Mouse (Mus musculus): ENCODE results near the gene Pou2f1. TPM values are rescaled to one million over a fixed set of nuclear protein-coding genes. Genes with fewer than 3 reads are reported as not detected.
"Not testable (repeated sequence)": the region's sequence is repeated elsewhere in the genome, so short reads cannot be mapped to it uniquely, and the experiment has no call there.

Gene Pou2f1
- total RNA-seq, 2 experiments from 2014 or later, result 14.8 to 22.1 TPM

GRCm38 (mm10) chr1:166007026-166007425 lies 4.5 kb upstream of the Pou2f1 start:
- no peak for ATAC-seq (replicated peaks; ENCODE audit: low FRiP score, poor library complexity, severe bottlenecking)

- peak; percentile 85 for ATAC-seq (replicated peaks; ENCODE audit: low FRiP score, poor library complexity, severe bottlenecking)
Measured at GRCm38 (mm10) chr1:166003181-166004022, 924 bp upstream of the Pou2f1 start.

GRCm38 (mm10) chr1:166001904-166002489 lies 481 bp downstream of the Pou2f1 start:
- no peak; the same call in 1 of the 2 replicates for ATAC-seq (replicated peaks; ENCODE audit: low FRiP score, poor library complexity, severe bottlenecking)

DNA sequence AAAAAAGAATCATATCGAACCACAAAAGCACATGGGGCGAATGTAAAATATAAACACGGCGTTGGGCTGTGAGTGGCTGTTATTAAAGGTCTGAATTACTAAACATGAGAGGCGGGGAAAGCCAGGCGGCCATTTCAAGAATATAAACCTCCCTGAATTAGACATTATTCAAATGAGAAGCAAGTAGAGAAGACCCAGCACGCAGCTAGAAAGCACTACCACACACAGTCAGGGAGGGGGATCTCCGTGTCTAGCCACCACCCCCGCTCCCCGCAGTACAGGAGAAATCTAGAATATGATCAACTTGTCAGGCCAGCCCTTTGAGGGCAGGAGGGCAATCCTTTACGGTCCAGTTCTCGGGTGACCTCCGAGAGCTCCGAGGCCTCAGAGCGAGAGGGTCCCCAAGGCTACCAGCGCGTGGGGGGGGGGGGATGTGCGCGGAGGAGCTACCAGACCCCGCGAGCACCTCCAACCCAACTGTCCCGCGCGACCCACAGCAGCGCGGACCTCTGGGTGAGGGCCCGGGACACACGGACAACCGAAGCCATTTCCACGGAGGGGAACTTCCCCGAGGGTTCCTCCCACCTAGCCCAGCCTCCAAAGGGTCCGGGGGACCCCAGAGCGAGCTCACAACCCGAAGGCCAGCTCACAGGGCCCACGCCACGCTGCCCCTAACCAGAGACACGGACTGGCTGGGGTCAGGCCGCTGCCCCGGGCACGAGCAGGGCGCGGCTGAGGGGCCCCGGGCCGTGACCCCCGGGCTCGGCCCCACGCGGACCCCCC lies 1.2 kb downstream of the Pou2f1 start:
- 0 out of 2 replicates have a peak, but pooled peaks have one; percentile 6 for ATAC-seq (replicated peaks; ENCODE audit: low FRiP score, poor library complexity, severe bottlenecking)

DNA sequence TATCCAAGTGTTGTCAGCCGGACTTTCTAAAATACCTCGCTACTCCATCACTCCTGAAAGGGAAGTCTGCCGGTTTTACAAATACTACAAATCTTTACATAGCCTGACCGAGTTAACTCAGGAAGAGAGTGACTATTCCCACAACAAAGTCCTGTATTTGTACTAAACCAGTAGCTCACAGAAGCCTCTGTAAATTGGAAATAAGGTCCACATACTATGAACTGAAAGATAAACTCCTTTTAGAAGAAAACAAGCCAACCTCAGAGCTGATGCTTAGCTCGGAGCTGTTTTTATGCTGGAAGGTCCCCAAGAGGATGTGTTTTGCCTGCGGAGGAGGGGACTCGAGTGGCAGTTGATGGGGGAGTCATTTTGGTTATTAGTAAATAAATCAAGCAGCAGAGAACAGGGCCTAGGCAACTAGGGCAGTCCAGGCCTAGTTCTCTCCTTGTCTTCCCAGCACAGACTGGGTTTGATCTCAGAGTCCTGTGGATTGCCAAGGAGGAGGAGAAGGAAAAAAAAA lies 1.8 kb downstream of the Pou2f1 start:
- ATAC-seq (replicated peaks; ENCODE audit: low FRiP score, poor library complexity, severe bottlenecking), result no peak

- ATAC-seq (replicated peaks; ENCODE audit: low FRiP score, poor library complexity, severe bottlenecking), result no peak
Measured at GRCm38 (mm10) chr1:165999709-166000108, 2.8 kb downstream of the Pou2f1 start.

GRCm38 (mm10) chr1:165995661-165996055 lies 6.8 kb downstream of the Pou2f1 start:
- ATAC-seq (replicated peaks; ENCODE audit: low FRiP score, poor library complexity, severe bottlenecking), result no peak

DNA sequence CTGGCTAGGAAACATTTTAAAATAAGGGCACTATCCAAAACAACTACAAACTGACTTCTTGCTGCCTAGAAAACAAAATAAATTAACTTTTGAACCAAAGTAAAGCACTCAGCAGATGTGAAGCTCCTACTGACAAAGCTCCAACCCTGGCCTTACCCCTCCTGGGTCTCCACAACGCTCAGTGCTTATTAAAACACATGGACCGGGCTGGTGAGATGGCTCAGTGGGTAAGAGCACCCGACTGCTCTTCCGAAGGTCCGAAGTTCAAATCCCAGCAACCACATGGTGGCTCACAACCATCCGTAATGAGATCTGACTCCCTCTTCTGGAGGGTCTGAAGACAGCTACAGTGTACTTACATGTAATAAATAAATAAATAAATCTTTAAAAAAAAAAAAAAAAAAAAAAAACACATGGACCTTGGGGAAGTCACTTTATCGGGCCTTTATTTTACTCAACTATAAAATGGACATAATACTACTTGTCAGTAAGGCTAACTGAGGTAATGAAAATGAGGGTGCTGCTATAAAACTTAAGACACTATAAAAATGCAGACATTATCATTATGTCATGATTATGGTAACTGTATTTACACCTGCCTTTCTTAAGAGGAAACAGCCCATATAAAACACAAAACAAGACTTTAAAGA lies 7.3 kb downstream of the Pou2f1 start:
- not testable (repeated sequence) for ATAC-seq (replicated peaks; ENCODE audit: low FRiP score, poor library complexity, severe bottlenecking)

GRCm38 (mm10) chr1:165994279-165994678 lies 8.2 kb downstream of the Pou2f1 start:
- ATAC-seq (replicated peaks; ENCODE audit: low FRiP score, poor library complexity, severe bottlenecking), result no peak

DNA sequence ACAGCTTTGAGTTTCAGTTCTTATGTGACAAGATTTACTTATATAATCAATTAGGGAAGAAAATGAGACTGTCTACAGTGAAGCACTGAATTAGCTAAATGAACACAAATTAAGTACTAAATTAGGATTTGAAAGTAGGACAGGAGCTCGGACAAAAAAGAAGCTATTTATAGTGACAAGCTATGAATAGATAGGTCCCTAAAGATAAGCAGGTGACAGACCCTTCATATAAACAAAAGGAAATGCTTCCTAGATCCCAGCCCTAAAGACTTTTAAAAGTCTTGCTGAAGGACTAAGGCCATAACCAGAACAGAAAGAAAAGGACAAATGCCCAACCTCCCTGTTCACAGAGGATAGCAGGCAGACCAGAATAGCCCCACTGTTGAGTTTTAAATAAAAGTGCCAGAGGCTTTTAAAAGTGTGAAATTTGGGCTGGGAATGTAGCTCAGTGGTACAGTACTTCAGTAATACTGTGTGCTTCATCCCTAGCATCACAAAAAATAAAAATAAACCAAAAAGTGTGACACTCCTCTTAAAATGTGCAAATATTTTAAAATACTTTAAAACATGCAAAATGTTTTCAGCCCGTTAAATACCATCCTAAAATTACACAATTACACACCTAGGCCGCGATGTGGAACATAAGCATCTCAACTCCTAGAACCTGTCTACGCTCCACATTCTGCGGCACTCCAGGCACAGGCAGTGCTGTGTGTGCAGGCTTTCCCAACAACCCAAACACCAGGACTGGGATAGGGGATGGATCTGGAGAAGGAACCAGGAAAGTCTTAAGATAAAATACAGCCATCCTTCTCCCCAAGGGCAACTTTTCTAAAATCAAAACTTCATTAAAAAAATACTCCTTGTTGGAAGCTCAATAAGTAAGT lies 9.0 kb downstream of the Pou2f1 start:
- ATAC-seq (replicated peaks; ENCODE audit: low FRiP score, poor library complexity, severe bottlenecking), result no peak

- ATAC-seq (replicated peaks; ENCODE audit: low FRiP score, poor library complexity, severe bottlenecking), result no peak
Measured at GRCm38 (mm10) chr1:165988536-165988935, 13.9 kb downstream of the Pou2f1 start.

DNA sequence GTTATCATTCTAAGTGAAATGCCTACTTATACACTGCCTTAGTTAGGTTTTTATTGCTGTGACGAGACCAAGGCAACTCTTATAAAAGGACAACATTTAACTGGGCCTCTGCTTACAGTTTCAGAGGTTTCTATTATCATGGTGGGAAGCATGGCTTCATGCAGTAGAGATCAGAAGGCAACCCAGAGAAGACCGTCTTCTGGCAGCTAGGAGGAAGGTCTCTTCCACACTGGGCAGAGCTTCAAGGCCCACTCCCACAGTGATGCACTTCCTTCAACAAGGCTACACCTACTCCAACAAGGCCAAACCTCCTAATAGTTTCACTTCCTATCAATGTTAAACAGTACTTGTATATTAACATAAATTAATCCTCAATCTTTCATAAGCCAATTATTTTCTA lies 14.4 kb downstream of the Pou2f1 start:
- no peak for ATAC-seq (replicated peaks; ENCODE audit: low FRiP score, poor library complexity, severe bottlenecking)

GRCm38 (mm10) chr1:165985743-165986360 lies 16.6 kb downstream of the Pou2f1 start:
- no peak for ATAC-seq (replicated peaks; ENCODE audit: low FRiP score, poor library complexity, severe bottlenecking)

DNA sequence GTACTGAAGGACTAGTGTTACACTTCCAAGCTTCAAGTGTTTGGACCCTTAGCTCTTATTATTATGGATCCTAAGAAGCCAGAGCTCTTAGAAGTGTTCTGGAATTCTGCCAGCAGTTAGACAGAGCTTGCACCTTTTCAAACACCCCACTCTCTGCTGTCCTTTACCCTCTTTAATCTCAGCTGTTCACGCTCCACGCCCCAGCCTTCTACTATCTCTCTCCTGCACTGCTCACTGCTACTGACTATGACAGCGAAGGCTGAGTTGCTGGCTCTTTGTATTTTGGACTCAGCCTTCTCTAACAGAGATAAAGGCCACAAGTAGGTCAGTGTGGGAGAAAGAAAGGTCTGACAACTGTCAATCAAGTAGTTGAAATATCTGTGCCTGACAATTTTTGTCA lies 17.3 kb downstream of the Pou2f1 start:
- ATAC-seq (replicated peaks; ENCODE audit: low FRiP score, poor library complexity, severe bottlenecking), result peak; percentile 70

- peak; percentile 30; the same call in 1 of the 2 replicates for ATAC-seq (replicated peaks; ENCODE audit: low FRiP score, poor library complexity, severe bottlenecking)
Measured at GRCm38 (mm10) chr1:165976672-165977448, 25.6 kb downstream of the Pou2f1 start.

DNA sequence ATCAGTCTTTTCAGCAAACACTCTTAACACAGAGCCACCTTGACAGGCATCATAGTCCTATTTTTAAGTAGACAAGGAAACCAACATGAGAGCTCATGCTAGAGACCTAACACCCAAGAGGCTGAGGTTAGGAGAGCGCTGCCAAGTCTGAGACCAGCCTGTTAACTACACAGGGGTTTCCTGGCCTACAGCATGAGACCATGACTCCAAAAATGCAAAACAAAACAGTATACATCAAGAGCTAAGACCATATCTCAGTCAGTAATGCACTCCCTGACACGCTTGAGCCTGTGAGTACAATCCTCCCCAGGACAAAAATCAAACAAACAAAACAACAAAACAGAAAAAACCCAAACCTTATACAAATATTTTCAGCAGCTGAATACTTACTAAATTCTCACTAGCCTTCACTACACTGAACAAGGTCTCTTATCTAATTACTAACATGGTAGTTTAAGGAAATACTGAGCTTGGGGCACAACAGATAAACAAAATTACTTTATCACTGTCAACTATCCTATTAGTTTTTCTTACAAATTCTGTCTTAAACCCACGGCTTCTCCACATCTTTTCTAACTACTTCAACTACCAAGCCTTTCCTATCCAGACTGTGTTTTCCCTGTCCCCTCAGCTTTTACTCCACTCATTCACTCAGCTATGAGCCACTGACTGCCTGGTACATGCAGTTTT lies 33.3 kb downstream of the Pou2f1 start:
- ATAC-seq (replicated peaks; ENCODE audit: low FRiP score, poor library complexity, severe bottlenecking), result no peak

DNA sequence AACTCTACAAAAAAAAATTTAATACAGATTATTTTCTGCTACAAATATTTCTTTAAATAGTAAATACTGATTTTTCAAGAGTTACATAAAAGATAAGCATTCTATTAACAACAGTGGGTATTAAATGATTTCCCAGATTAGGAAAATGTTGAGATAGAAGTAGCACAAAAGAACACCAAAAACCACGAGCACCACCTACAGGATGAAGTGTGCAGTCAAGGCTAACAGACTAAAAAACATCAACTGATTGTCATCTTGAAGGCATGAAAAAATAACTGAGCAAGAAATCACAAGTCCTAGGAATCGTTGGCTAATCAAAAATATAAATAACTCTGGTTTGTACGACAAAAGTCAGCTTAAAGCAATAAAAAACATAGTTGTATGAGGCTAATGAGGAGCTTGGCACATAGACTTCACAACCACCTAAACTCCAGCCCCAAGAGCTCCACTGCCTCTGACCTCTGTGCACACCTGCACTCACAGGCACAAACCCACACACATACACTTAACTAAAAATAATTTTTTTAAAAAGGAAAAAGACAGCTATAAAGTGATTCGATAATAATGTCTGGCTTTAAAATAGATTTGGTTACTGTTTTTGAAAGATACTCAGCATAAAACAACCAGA lies 35.3 kb downstream of the Pou2f1 start:
- peak; percentile 80; the same call in 1 of the 2 replicates for ATAC-seq (replicated peaks; ENCODE audit: low FRiP score, poor library complexity, severe bottlenecking)
